Mouse (Mus musculus) cerebellum, adult (tissue): ENCODE data around the gene Olfr177.

Experiments
- ATAC-seq: cut with Nextera tagmentation; 2 replicates; pipeline ENCODE4 v1.9.2; 2017; ENCODE audit warnings: mild to moderate bottlenecking, moderate library complexity, mixed read lengths; ENCODE audit not compliant: insufficient number of reproducible peaks, low FRiP score, low TSS enrichment

The Olfr177 gene

GRCm38 (mm10) chr16:58874668-58875067 is at the start of gene Olfr177:
TSS of gene Olfr177 (minus strand) at chr16:58874768.
- ATAC-seq: no peak

- ATAC-seq: no peak
Observed at GRCm38 (mm10) chr16:58891963-58892362, 17.4 kb upstream of the Olfr177 start, which contains the start of gene Olfr178. TSS of gene Olfr178 (minus strand) at chr16:58892063.

GRCm38 (mm10) chr16:58884416-58884815 is 9.8 kb upstream of the Olfr177 start:
- no peak for ATAC-seq

GRCm38 (mm10) chr16:58861479-58861878 is 13.1 kb downstream of the Olfr177 start:
- ATAC-seq: no peak

- no peak for ATAC-seq
Observed at GRCm38 (mm10) chr16:58860032-58860737, 14.4 kb downstream of the Olfr177 start.

GRCm38 (mm10) chr16:58826732-58827319 is 47.7 kb downstream of the Olfr177 start, which contains the start of gene Olfr175-ps1:
TSS of gene Olfr175-ps1 (minus strand) at chr16:58826782.
- ATAC-seq: no peak
